Mouse (Mus musculus): ENCODE measurements at regions not wholly inside any gene's neighbourhood (a gene's known extent, or its start where the extent isn't known, plus 50 kb on each side); places are given as distances from the start of the nearest gene placed in this dataset.
"Not testable (repeated sequence)": the region's sequence is repeated elsewhere in the genome, so short reads cannot be mapped to it uniquely, and the experiment has no call there.

DNA sequence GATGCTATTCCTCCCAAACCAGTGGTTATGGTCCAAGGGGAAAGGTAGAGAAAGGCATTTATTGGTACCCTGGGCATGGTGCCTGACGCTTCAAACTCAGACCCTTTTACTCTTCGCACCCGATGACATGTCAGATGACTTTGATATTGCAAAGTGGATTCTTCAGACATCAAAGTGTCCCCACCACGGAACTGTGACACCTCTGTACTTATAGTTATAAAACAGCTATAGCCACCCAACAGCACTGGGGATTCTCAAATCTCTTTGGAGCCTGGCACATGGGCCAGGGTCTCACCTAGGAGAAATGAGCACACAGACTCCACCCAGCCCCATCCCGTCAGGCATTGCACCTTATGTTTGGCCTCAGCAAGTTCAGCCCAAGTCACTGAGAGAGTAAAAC, 329.3 kb upstream of the 3110018I06Rik start:
- no peak for DNase-seq (ENCODE audit: low spot score)

DNA sequence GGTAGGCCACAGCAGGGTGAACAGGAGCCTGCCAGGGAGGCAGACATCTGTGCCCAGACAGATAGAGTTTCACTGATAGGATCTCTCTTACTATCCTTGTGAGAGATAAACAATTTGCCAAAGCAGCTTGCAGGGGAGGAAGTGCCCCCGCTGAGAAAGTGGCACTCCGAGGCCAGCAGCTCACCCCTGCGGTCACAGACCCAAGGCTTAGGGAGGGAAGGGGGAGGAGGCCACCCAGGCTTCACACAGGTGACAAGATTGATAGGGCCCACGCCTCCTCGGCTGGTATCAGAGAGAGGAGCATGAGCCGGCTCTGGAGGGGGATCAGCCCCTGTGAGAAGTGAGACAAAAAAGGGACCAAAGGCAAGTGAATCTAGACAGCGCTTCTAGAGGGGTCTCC, 328.3 kb upstream of the 3110018I06Rik start:
- DNase-seq (ENCODE audit: low spot score), result peak; percentile 27

DNA sequence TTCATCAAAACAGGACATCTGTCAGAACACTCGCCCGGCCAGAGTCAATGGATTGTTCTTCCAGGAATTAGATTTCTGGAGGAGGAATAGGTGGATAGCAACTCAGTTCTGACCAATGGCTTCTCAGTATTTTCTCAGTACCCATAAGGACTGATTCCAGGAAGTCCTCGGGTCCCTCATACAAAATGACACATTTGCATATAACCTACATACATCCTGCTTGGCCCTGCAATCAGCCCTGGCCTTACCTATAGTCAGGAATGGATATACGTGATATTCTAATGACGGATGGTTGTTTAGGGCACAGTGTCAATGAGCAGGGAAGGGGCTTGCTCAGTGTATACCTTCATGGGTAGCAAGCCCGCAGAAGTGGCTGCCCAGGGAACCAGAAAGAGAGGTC, 327.8 kb upstream of the 3110018I06Rik start:
- no peak for DNase-seq (ENCODE audit: low spot score)

- no peak for DNase-seq (ENCODE audit: low spot score)
These were observed 317.5 kb upstream of the 3110018I06Rik start for GRCm38 (mm10) chr12:107170926-107171325.

- no peak for DNase-seq (ENCODE audit: low spot score)
These were observed 316.8 kb upstream of the 3110018I06Rik start for GRCm38 (mm10) chr12:107171676-107172075.

- no peak for DNase-seq (ENCODE audit: low spot score)
These were observed 309.8 kb upstream of the 3110018I06Rik start for GRCm38 (mm10) chr12:107178676-107179075.

- DNase-seq (ENCODE audit: low spot score), result no peak
These were observed 307.9 kb upstream of the 3110018I06Rik start for GRCm38 (mm10) chr12:107180501-107180900.

DNA sequence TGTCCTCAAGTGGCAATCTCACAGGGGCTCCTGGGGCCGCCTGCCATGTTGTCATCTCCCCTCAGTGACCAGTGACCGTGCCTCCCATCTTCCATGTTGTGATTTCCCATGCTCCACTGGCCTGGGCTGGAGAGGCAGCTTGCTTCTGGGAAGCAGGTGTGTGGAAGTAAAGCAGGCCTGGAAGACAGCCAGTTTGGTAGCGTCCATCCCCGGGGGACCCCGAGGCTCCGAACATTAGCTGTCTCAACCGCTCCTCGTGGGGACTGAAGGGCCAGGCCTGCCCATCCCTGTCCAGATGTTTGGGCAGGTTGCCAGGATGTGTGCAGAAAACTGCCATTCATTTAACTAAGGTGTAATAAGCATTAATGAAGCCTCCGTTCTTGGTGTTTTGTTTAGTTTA, 307.1 kb upstream of the 3110018I06Rik start:
- DNase-seq (ENCODE audit: low spot score), result no peak

GRCm38 (mm10) chr12:107182091-107182655, 306.3 kb upstream of the 3110018I06Rik start:
- no peak for DNase-seq (ENCODE audit: low spot score)

- DNase-seq (ENCODE audit: low spot score), result peak; percentile 6
These were observed 305.1 kb upstream of the 3110018I06Rik start for GRCm38 (mm10) chr12:107183283-107183682.

DNA sequence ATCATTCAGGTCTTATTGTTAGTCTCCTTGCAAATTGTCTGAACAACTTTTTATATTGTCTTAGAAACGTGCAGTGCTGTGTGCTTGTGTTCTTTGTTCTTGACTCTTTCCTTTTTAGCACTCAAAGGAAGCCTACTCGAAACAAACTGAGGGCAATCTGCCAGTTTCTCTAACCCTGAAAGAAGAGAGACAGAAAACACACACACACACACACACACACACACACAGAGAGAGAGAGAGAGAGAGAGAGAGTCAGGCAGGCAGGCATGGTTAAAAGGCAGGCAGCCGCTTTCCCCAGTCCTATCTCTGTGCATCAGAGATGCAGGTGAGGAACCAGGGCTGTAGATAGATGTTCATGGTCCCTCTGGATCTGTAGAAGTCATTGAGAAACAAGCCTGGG, 304.0 kb upstream of the 3110018I06Rik start:
- peak; percentile 12 for DNase-seq (ENCODE audit: low spot score)

DNA sequence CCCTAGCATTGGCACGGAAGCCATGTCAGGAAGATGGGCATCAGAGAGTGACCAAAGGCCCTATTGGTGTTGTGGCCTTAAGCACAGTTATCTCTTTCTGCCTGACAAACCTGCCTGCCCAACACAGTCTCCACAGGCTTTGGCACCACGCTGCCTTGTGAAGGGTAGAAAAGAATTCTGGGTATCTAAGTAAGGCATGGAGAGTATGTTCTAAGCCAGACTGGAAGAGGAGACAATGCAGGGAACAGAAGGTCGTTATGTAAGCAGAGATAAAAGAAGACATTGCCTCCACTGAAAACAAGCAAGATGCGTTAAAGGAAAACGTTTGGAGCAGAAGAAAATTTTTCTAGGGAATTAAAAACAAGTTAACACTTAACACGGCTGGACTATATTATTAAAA, 302.1 kb upstream of the 3110018I06Rik start:
- no peak for DNase-seq (ENCODE audit: low spot score)

DNA sequence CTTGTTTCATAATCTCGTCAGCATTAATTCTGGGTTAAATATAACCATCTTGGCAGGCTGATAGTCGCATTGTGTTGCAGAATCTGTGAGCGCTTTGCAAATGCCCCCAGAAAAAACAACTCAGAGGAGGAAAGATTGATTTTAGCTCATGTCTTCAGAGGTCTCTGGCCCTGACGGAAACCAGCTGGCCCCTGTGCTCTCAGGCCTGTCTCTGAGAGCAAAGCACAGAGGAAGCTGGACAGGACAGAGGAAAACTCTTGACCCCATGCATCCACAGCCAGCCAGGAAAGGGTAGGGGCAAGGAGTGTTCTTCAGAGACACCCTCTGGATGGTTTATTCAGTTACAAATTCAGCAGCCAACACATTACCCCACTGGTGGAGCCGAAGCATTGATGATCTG, 300.4 kb upstream of the 3110018I06Rik start:
- DNase-seq (ENCODE audit: low spot score), result no peak

DNA sequence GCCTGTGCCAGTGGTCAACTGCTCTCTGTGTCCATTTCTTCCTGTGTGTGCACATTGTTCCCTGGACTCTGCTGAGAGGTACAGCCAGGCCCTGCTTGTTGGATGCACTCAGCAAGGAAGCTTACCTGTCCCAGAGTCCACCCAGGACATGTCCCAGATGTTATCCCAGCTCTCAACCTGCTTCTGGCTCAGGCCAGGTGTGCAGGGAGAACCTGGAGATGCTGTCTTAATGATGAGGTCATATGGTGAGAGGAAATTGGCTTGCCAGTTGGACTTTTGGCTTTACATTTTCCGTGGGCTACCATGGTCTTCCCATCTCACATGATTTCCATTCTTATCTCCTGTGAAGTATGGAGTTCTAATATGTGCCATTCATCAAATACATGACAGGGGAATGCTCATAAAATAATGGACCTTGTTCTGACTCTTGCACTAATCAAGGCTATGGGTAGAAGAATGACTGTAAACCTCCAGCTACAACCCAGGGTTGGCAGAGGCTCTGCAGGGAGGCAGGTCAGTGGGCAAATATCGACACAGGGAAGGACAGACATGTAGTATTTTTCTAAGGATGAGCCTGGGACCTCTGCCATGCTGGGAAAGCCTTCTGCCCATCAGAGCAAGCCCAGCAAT, 289.9 kb upstream of the 3110018I06Rik start:
- DNase-seq (ENCODE audit: low spot score), result no peak

GRCm38 (mm10) chr12:107200903-107201302, 287.5 kb upstream of the 3110018I06Rik start:
- no peak for DNase-seq (ENCODE audit: low spot score)

- not testable (repeated sequence) for DNase-seq (ENCODE audit: low spot score)
These were observed 279.6 kb upstream of the 3110018I06Rik start for GRCm38 (mm10) chr12:107208826-107209225.

DNA sequence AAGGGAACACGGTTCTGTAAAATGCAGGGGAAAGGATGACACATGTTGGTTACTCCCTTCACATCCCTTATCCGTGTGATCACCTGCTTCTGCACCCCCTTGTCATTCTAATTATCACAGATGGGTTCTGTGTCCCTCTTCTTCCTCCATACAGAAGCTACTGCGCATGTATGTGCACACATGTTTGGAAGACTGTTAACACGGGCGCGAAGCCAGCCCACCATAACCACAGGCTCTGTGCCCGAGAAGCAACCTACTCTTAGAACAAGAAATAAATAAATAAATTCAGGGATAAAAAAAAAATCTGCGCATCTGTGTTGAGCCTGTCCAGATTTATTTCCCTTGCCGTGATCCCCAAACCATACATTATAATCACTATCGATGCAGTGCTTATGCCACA, 275.6 kb upstream of the 3110018I06Rik start:
- no peak for DNase-seq (ENCODE audit: low spot score)

GRCm38 (mm10) chr12:107216119-107216518, 272.3 kb upstream of the 3110018I06Rik start:
- DNase-seq (ENCODE audit: low spot score), result no peak

GRCm38 (mm10) chr12:107221276-107221970, 267.0 kb upstream of the 3110018I06Rik start:
- no peak for DNase-seq (ENCODE audit: low spot score)

DNA sequence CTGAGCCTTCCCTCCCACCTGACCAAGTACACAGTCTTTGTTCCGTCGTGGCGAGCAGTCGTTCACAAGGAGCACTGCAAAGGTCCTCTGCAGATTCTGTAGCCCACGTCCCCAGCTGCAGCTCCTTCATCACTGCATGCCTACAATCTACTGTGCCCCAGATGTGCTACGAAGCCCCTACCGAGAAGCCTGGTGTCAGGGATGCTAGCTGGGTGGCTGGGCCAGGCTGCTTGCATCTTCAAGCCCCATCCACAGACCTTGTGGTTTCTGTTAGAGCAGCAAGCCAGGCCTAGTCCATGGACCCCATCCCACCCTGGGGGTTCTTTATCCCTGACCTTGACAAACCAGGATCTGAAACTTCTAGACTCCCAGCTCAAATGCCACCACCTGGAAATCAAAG, 266.3 kb upstream of the 3110018I06Rik start:
- DNase-seq (ENCODE audit: low spot score), result no peak

GRCm38 (mm10) chr12:107230097-107230496, 258.3 kb upstream of the 3110018I06Rik start:
- DNase-seq (ENCODE audit: low spot score), result no peak

DNA sequence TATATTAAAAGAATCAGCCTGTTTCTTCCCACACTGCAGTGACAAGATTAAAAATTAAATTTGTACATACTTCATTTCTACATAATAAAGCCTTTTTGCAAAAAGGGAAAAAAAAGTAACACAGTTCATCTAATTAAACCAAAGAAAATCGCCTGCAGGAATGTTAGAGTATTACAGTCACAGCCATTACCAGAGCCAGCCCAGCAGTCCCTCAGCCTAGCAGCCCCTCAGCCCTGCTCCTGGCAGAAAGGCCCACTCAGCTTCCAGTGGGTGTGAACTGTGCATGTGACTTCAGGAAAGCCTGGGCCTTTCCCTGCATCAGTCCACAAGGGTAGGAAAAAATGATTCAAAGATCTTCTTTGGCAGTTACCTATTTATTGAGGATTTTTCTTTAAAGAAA, 256.8 kb upstream of the 3110018I06Rik start:
- no peak for DNase-seq (ENCODE audit: low spot score)

DNA sequence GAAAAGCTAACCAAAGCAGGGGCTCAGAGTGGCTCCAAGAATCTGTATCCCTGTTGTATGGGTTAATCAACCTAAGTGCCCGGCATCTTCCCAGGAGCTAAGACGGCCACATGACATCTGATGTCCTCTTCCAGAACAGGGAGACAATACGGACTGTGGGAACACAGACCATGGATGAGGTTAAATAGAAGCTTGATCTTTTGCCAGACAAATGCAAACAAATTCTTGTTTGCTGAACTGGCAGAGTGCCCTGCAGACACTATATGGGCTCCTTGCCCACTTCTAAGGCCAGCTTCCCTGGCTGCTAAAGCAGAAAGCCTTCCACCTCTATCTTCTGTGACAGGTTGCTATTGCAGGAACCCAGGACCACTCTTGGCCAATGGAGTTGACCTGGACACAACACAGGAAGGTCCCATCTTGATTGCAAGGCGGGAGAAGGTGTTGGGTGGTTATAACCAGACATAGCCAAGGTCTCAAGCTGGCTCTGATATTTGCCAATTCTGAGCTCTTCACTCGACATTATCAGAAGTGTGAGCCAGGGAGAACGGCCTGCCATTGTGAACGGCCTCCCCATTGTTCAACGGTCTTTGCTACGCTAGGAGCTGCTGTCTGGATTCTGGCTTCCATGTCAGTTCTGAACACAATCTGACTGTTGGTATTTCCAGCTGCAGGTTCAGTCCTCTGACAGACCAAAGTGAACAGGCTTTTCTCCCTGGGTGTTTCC, 237.5 kb upstream of the 3110018I06Rik start:
- DNase-seq (ENCODE audit: low spot score), result no peak
